Mouse (Mus musculus): ENCODE measurements around the gene Meig1. TPM values are rescaled to one million over a fixed set of nuclear protein-coding genes. Genes with fewer than 3 reads are reported as not detected.
"Not testable (repeated sequence)": the region's sequence is repeated elsewhere in the genome, so short reads cannot be mapped to it uniquely, and the experiment has no call there.

The Meig1 gene
- polyA plus RNA-seq, 1 experiment from 2014 or later: not detected

GRCm38 (mm10) chr2:3397110-3397509, 25.3 kb downstream of the Meig1 start, which contains the start of gene Olah:
Gene Olah (minus strand): TSS chr2:3397210.
- H3K4me3 ChIP-seq (ENCODE audit: low read depth, low read length); H3K4me2 ChIP-seq (replicated peaks; ENCODE audit: low read depth, low read length); H3K27ac ChIP-seq (ENCODE audit: low read length); ATAC-seq (ENCODE audit: insufficient number of reproducible peaks, insufficient read depth, low FRiP score, low read depth); H3K9me3 ChIP-seq (ENCODE audit: control insufficient read depth, low read depth, low read length); H3K9ac ChIP-seq (replicated peaks; ENCODE audit: low read depth, low read length); H3K27me3 ChIP-seq (ENCODE audit: control insufficient read depth, insufficient read depth, low read length); H3K36me3 ChIP-seq (ENCODE audit: control insufficient read depth, insufficient read depth, low read length); H3K4me1 ChIP-seq (ENCODE audit: control insufficient read depth, insufficient read depth, low read length): not testable (repeated sequence)
- 65% methylated on average over 10 of the region's 10 CpGs for WGBS

GRCm38 (mm10) chr2:3391945-3392344, 30.5 kb downstream of the Meig1 start:
- H3K27me3 ChIP-seq (ENCODE audit: control insufficient read depth, insufficient read depth, low read length): no peaks in the 10 kb centered on the region
- no peak for ATAC-seq (ENCODE audit: insufficient number of reproducible peaks, insufficient read depth, low FRiP score, low read depth)
- H3K9ac ChIP-seq (replicated peaks; ENCODE audit: low read depth, low read length): no peak overlapping the region
- no peak overlapping the region for H3K4me3 ChIP-seq (ENCODE audit: low read depth, low read length)
- H3K4me2 ChIP-seq (replicated peaks; ENCODE audit: low read depth, low read length): no peak overlapping the region
- H3K36me3 ChIP-seq (ENCODE audit: control insufficient read depth, insufficient read depth, low read length): no peaks in the 10 kb centered on the region
- H3K9me3 ChIP-seq (ENCODE audit: control insufficient read depth, low read depth, low read length): no peaks in the 10 kb centered on the region
- WGBS: 78% methylated on average over 2 of the region's 2 CpGs
- no peak overlapping the region for H3K27ac ChIP-seq (ENCODE audit: low read length)
- no peaks in the 10 kb centered on the region for H3K4me1 ChIP-seq (ENCODE audit: control insufficient read depth, insufficient read depth, low read length)

- H3K27me3 ChIP-seq (ENCODE audit: control insufficient read depth, insufficient read depth, low read length): no peaks in the 10 kb centered on the region
- no peak overlapping the region for H3K9ac ChIP-seq (replicated peaks; ENCODE audit: low read depth, low read length)
- no peak overlapping the region for H3K4me2 ChIP-seq (replicated peaks; ENCODE audit: low read depth, low read length)
- no peak overlapping the region for H3K4me3 ChIP-seq (ENCODE audit: low read depth, low read length)
- WGBS: 81% methylated on average over 6 of the region's 6 CpGs
- H3K4me1 ChIP-seq (ENCODE audit: control insufficient read depth, insufficient read depth, low read length): no peaks in the 10 kb centered on the region
- no peak for ATAC-seq (ENCODE audit: insufficient number of reproducible peaks, insufficient read depth, low FRiP score, low read depth)
- no peaks in the 10 kb centered on the region for H3K9me3 ChIP-seq (ENCODE audit: control insufficient read depth, low read depth, low read length)
- no peak overlapping the region for H3K27ac ChIP-seq (ENCODE audit: low read length)
- no peaks in the 10 kb centered on the region for H3K36me3 ChIP-seq (ENCODE audit: control insufficient read depth, insufficient read depth, low read length)
Observed at GRCm38 (mm10) chr2:3387105-3387860, 35.2 kb downstream of the Meig1 start.

GRCm38 (mm10) chr2:3365127-3365526, 57.3 kb downstream of the Meig1 start:
- Histone ChIP-seq H3K4me2 (replicated peaks; ENCODE audit: low read depth, low read length) (no peak overlapping the region), H3K27me3 (ENCODE audit: control insufficient read depth, insufficient read depth, low read length) (no peaks in the 10 kb centered on the region), H3K9me3 (ENCODE audit: control insufficient read depth, low read depth, low read length) (no peaks in the 10 kb centered on the region), H3K4me1 (ENCODE audit: control insufficient read depth, insufficient read depth, low read length) (no peaks in the 10 kb centered on the region), H3K9ac (replicated peaks; ENCODE audit: low read depth, low read length) (no peak overlapping the region), H3K27ac (ENCODE audit: low read length) (no peak overlapping the region), H3K36me3 (ENCODE audit: control insufficient read depth, insufficient read depth, low read length) (no peaks in the 10 kb centered on the region), H3K4me3 (ENCODE audit: low read depth, low read length) (no peak overlapping the region)
- ATAC-seq (ENCODE audit: insufficient number of reproducible peaks, insufficient read depth, low FRiP score, low read depth): no peak
- WGBS: 52% methylated on average over 4 of the region's 4 CpGs

- H3K4me3 ChIP-seq (ENCODE audit: low read depth, low read length): no peak overlapping the region
- 78% methylated on average over 3 of the region's 3 CpGs for WGBS
- no peak overlapping the region for H3K9ac ChIP-seq (replicated peaks; ENCODE audit: low read depth, low read length)
- no peak overlapping the region for H3K27ac ChIP-seq (ENCODE audit: low read length)
- no peak for ATAC-seq (ENCODE audit: insufficient number of reproducible peaks, insufficient read depth, low FRiP score, low read depth)
- no peaks in the 10 kb centered on the region for H3K36me3 ChIP-seq (ENCODE audit: control insufficient read depth, insufficient read depth, low read length)
- H3K4me2 ChIP-seq (replicated peaks; ENCODE audit: low read depth, low read length): no peak overlapping the region
- no peaks in the 10 kb centered on the region for H3K9me3 ChIP-seq (ENCODE audit: control insufficient read depth, low read depth, low read length)
- no peaks in the 10 kb centered on the region for H3K4me1 ChIP-seq (ENCODE audit: control insufficient read depth, insufficient read depth, low read length)
- no peaks in the 10 kb centered on the region for H3K27me3 ChIP-seq (ENCODE audit: control insufficient read depth, insufficient read depth, low read length)
Observed at GRCm38 (mm10) chr2:3361067-3361466, 61.4 kb downstream of the Meig1 start.

Other genes starting within 250 kb of the Meig1 start
- 49.5 and 49.8 TPM in 2 replicates for gene Nmt2, start 138.4 kb downstream of the Meig1 start, polyA plus RNA-seq (2014; fragmentation: Nextera tagmentation; extraction: Ambion mirVana)
- gene Rpp38, start 90.0 kb downstream of the Meig1 start, polyA plus RNA-seq (2014; fragmentation: Nextera tagmentation; extraction: Ambion mirVana): 23.3 and 25.4 TPM in 2 replicates
- gene Acbd7, start 86.5 kb downstream of the Meig1 start, polyA plus RNA-seq (2014; fragmentation: Nextera tagmentation; extraction: Ambion mirVana): 1.1 and 1.4 TPM in 2 replicates
- not detected in 2 replicates for gene Olah, start 25.4 kb downstream of the Meig1 start, polyA plus RNA-seq (2014; fragmentation: Nextera tagmentation; extraction: Ambion mirVana)
- gene Dclre1c, start 1.5 kb upstream of the Meig1 start, polyA plus RNA-seq (2014; fragmentation: Nextera tagmentation; extraction: Ambion mirVana): 6.4 and 9.6 TPM in 2 replicates
- gene Suv39h2, start 52.4 kb upstream of the Meig1 start, polyA plus RNA-seq (2014; fragmentation: Nextera tagmentation; extraction: Ambion mirVana): 16.8 and 17.9 TPM in 2 replicates
- gene Gm45902, start 90.1 kb upstream of the Meig1 start, polyA plus RNA-seq (2014; fragmentation: Nextera tagmentation; extraction: Ambion mirVana): 4.8 and 6.8 TPM in 2 replicates
- gene Hspa14, start 90.2 kb upstream of the Meig1 start, polyA plus RNA-seq (2014; fragmentation: Nextera tagmentation; extraction: Ambion mirVana): 103 TPM in 2 replicates
- gene Cdnf, start 90.4 kb upstream of the Meig1 start, polyA plus RNA-seq (2014; fragmentation: Nextera tagmentation; extraction: Ambion mirVana): 0.10 and 0.62 TPM in 2 replicates
- 55.4 and 59.2 TPM in 2 replicates for gene Fam107b, start 147.8 kb upstream of the Meig1 start, polyA plus RNA-seq (2014; fragmentation: Nextera tagmentation; extraction: Ambion mirVana)